Mouse (Mus musculus): Measurements from ENCODE around the gene Gabrb2. TPM values are rescaled to one million over a fixed set of nuclear protein-coding genes. Genes with fewer than 3 reads are reported as not detected.

The Gabrb2 gene
- total RNA-seq, 2 experiments from 2014 or later, result 108 to 118 TPM

GRCm38 (mm10) chr11:42528226-42528881, 108.8 kb downstream of the Gabrb2 start:
- DNase-seq (ENCODE audit: low spot score in 2 of 2), result no peak

GRCm38 (mm10) chr11:42532577-42532976, 113.0 kb downstream of the Gabrb2 start:
- DNase-seq (ENCODE audit: low spot score in 2 of 2), result no peak

GRCm38 (mm10) chr11:42535286-42535685, 115.7 kb downstream of the Gabrb2 start:
- DNase-seq (ENCODE audit: low spot score in 2 of 2), result no peak

GRCm38 (mm10) chr11:42535861-42536260, 116.3 kb downstream of the Gabrb2 start:
- no peak for DNase-seq (ENCODE audit: low spot score in 2 of 2)

GRCm38 (mm10) chr11:42542861-42543260, 123.3 kb downstream of the Gabrb2 start:
- DNase-seq (ENCODE audit: low spot score in 2 of 2), result no peak

GRCm38 (mm10) chr11:42566023-42566422, 146.5 kb downstream of the Gabrb2 start:
- DNase-seq (ENCODE audit: low spot score in 2 of 2), result no peak

GRCm38 (mm10) chr11:42571467-42571866, 151.9 kb downstream of the Gabrb2 start:
- peak in 1 of 2 experiments; percentile 59 for DNase-seq (ENCODE audit: low spot score in 2 of 2)

- DNase-seq (ENCODE audit: low spot score in 2 of 2), result no peak
These were observed 155.8 kb downstream of the Gabrb2 start for GRCm38 (mm10) chr11:42575146-42575873.

GRCm38 (mm10) chr11:42579804-42580203, 160.2 kb downstream of the Gabrb2 start:
- no peak for DNase-seq (ENCODE audit: low spot score in 2 of 2)

- DNase-seq (ENCODE audit: low spot score in 2 of 2), result no peak
These were observed 161.6 kb downstream of the Gabrb2 start for GRCm38 (mm10) chr11:42581123-42581522.

- DNase-seq (ENCODE audit: low spot score in 2 of 2), result no peak
These were observed 162.2 kb downstream of the Gabrb2 start for GRCm38 (mm10) chr11:42581753-42582152.

GRCm38 (mm10) chr11:42592418-42592817, 172.9 kb downstream of the Gabrb2 start:
- DNase-seq (ENCODE audit: low spot score in 2 of 2), result no peak

- DNase-seq (ENCODE audit: low spot score in 2 of 2), result peak; percentile 18 to 84
These were observed 186.7 kb downstream of the Gabrb2 start for GRCm38 (mm10) chr11:42606225-42606624.

GRCm38 (mm10) chr11:42609128-42609763, 189.7 kb downstream of the Gabrb2 start:
- DNase-seq (ENCODE audit: low spot score in 2 of 2), result no peak

- no peak for DNase-seq (ENCODE audit: low spot score in 2 of 2)
These were observed 198.6 kb downstream of the Gabrb2 start for GRCm38 (mm10) chr11:42618195-42618594.

- peak in 1 of 2 experiments; percentile 18 for DNase-seq (ENCODE audit: low spot score in 2 of 2)
These were observed 201.6 kb downstream of the Gabrb2 start for GRCm38 (mm10) chr11:42621109-42621508.

GRCm38 (mm10) chr11:42650111-42650510, 230.6 kb downstream of the Gabrb2 start:
- DNase-seq (ENCODE audit: low spot score in 2 of 2), result peak; percentile 61 to 67

GRCm38 (mm10) chr11:42651572-42651971, 232.0 kb downstream of the Gabrb2 start:
- DNase-seq (ENCODE audit: low spot score in 2 of 2), result no peak

GRCm38 (mm10) chr11:42654189-42654588, 234.6 kb downstream of the Gabrb2 start:
- DNase-seq (ENCODE audit: low spot score in 2 of 2), result no peak

GRCm38 (mm10) chr11:42668657-42669056, 249.1 kb downstream of the Gabrb2 start:
- DNase-seq (ENCODE audit: low spot score in 2 of 2), result no peak

Data from layer of hippocampus, postnatal 14 days (tissue).